Mouse (Mus musculus) heart, postnatal 0 days (tissue): Measurements from ENCODE around the gene Gm49661.

Experiments used
- CTCF ChIP-seq: IDR thresholded peaks from 2 replicates; pipeline ENCODE4 v1.5.1; 2016; ENCODE audit warnings: antibody characterized with exemption, control low read depth, low read depth
- EP300 ChIP-seq: IDR thresholded peaks from 2 replicates; pipeline ENCODE4 v1.6.1; 2016; ENCODE audit warnings: antibody characterized with exemption, low read depth

DNA sequence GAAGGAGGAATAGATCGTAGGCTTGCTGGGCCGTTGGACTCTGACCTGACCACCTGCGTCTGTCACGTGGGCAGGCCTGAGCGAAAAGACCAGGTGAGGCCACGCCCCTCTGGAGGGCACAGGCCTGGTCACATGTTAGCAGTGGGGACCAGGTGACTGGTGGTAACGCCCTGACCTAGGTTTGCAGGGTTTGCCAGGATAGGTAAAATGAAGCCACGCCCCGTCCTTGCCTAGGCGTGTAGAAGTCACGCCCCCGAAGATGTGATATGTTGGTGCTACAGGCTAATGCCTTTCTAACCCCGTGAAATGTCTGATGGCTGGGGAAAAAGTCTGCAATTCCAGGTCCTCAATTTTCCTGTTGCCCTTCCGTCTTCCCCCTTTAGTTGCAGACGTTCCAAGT is 21.6 kb upstream of the Gm49661 start:
- no peak for TF ChIP-seq CTCF
- no peak for TF ChIP-seq EP300
